Mouse (Mus musculus): ENCODE data around the gene Rbms3. TPM values are rescaled to one million over a fixed set of nuclear protein-coding genes. Genes with fewer than 3 reads are reported as not detected.
A peak's percentile ranks its signal among the peaks of the same experiment; 100 is the strongest.

Gene Rbms3
- polyA plus RNA-seq, 1 experiment = 30.1 TPM

GRCm38 (mm10) chr9:117400262-117400671, 229.4 kb downstream of the Rbms3 start:
- TF ChIP-seq POLR2A (IDR thresholded peaks at IDR 0.05; ENCODE audit: borderline replicate concordance, extremely low read depth, insufficient read depth, insufficient read length, poor library complexity, severe bottlenecking) (no peak), CTCF (IDR thresholded peaks at IDR 0.05; ENCODE audit: borderline replicate concordance, extremely low read depth, insufficient read depth, insufficient read length) (no peak)
- DNase-seq (ENCODE audit: low read depth) = peak; percentile 51

GRCm38 (mm10) chr9:117397071-117397470, 232.6 kb downstream of the Rbms3 start:
- no peak for TF ChIP-seq CTCF (IDR thresholded peaks at IDR 0.05; ENCODE audit: borderline replicate concordance, extremely low read depth, insufficient read depth, insufficient read length)
- TF ChIP-seq POLR2A (IDR thresholded peaks at IDR 0.05; ENCODE audit: borderline replicate concordance, extremely low read depth, insufficient read depth, insufficient read length, poor library complexity, severe bottlenecking) = no peak
- no peak for DNase-seq (ENCODE audit: low read depth)

GRCm38 (mm10) chr9:117396586-117396985, 233.1 kb downstream of the Rbms3 start:
- DNase-seq (ENCODE audit: low read depth) = no peak
- TF ChIP-seq POLR2A (IDR thresholded peaks at IDR 0.05; ENCODE audit: borderline replicate concordance, extremely low read depth, insufficient read depth, insufficient read length, poor library complexity, severe bottlenecking) (no peak), CTCF (IDR thresholded peaks at IDR 0.05; ENCODE audit: borderline replicate concordance, extremely low read depth, insufficient read depth, insufficient read length) (no peak)

GRCm38 (mm10) chr9:117393626-117394525, 235.8 kb downstream of the Rbms3 start:
- TF ChIP-seq CTCF (IDR thresholded peaks at IDR 0.05; ENCODE audit: borderline replicate concordance, extremely low read depth, insufficient read depth, insufficient read length) = no peak
- TF ChIP-seq POLR2A (IDR thresholded peaks at IDR 0.05; ENCODE audit: borderline replicate concordance, extremely low read depth, insufficient read depth, insufficient read length, poor library complexity, severe bottlenecking) = no peak

GRCm38 (mm10) chr9:117388024-117388423, 241.7 kb downstream of the Rbms3 start:
- peak; percentile 93 for DNase-seq (ENCODE audit: low read depth)
- TF ChIP-seq CTCF (IDR thresholded peaks at IDR 0.05; ENCODE audit: borderline replicate concordance, extremely low read depth, insufficient read depth, insufficient read length) (no peak), POLR2A (IDR thresholded peaks at IDR 0.05; ENCODE audit: borderline replicate concordance, extremely low read depth, insufficient read depth, insufficient read length, poor library complexity, severe bottlenecking) (no peak)

More at GRCm38 (mm10) chr9:117393626-117394525, 235.8 kb downstream of the Rbms3 start:
- peak; percentile 91 for DNase-seq (ENCODE audit: low read depth)

- no peak for DNase-seq (ENCODE audit: low read depth)
- TF ChIP-seq CTCF (IDR thresholded peaks at IDR 0.05; ENCODE audit: borderline replicate concordance, extremely low read depth, insufficient read depth, insufficient read length) = no peak
- TF ChIP-seq POLR2A (IDR thresholded peaks at IDR 0.05; ENCODE audit: borderline replicate concordance, extremely low read depth, insufficient read depth, insufficient read length, poor library complexity, severe bottlenecking) = no peak
Measured at GRCm38 (mm10) chr9:117380876-117381275, 248.8 kb downstream of the Rbms3 start.

- TF ChIP-seq POLR2A (IDR thresholded peaks at IDR 0.05; ENCODE audit: borderline replicate concordance, extremely low read depth, insufficient read depth, insufficient read length, poor library complexity, severe bottlenecking) (no peak), CTCF (IDR thresholded peaks at IDR 0.05; ENCODE audit: borderline replicate concordance, extremely low read depth, insufficient read depth, insufficient read length) (no peak)
- DNase-seq (ENCODE audit: low read depth) = peak; percentile 74
Measured at GRCm38 (mm10) chr9:117380076-117380475, 249.6 kb downstream of the Rbms3 start.

- no peak for DNase-seq (ENCODE audit: low read depth)
- TF ChIP-seq CTCF (IDR thresholded peaks at IDR 0.05; ENCODE audit: borderline replicate concordance, extremely low read depth, insufficient read depth, insufficient read length) (no peak), POLR2A (IDR thresholded peaks at IDR 0.05; ENCODE audit: borderline replicate concordance, extremely low read depth, insufficient read depth, insufficient read length, poor library complexity, severe bottlenecking) (no peak)
Measured at GRCm38 (mm10) chr9:117379448-117379983, 250.2 kb downstream of the Rbms3 start.

GRCm38 (mm10) chr9:117378131-117378890, 251.4 kb downstream of the Rbms3 start:
- no peak for TF ChIP-seq CTCF (IDR thresholded peaks at IDR 0.05; ENCODE audit: borderline replicate concordance, extremely low read depth, insufficient read depth, insufficient read length)
- no peak for TF ChIP-seq POLR2A (IDR thresholded peaks at IDR 0.05; ENCODE audit: borderline replicate concordance, extremely low read depth, insufficient read depth, insufficient read length, poor library complexity, severe bottlenecking)
- DNase-seq (ENCODE audit: low read depth) = no peak

GRCm38 (mm10) chr9:117375776-117376175, 253.9 kb downstream of the Rbms3 start:
- DNase-seq (ENCODE audit: low read depth) = no peak
- TF ChIP-seq POLR2A (IDR thresholded peaks at IDR 0.05; ENCODE audit: borderline replicate concordance, extremely low read depth, insufficient read depth, insufficient read length, poor library complexity, severe bottlenecking) (no peak), CTCF (IDR thresholded peaks at IDR 0.05; ENCODE audit: borderline replicate concordance, extremely low read depth, insufficient read depth, insufficient read length) (no peak)

GRCm38 (mm10) chr9:117373164-117373741, 256.5 kb downstream of the Rbms3 start:
- TF ChIP-seq POLR2A (IDR thresholded peaks at IDR 0.05; ENCODE audit: borderline replicate concordance, extremely low read depth, insufficient read depth, insufficient read length, poor library complexity, severe bottlenecking) = no peak
- TF ChIP-seq CTCF (IDR thresholded peaks at IDR 0.05; ENCODE audit: borderline replicate concordance, extremely low read depth, insufficient read depth, insufficient read length) = no peak
- DNase-seq (ENCODE audit: low read depth) = peak; percentile 35

Data from brain, embryonic 14.5 days (tissue).